Mouse (Mus musculus) midbrain, embryonic 11.5 days (tissue): ENCODE measurements at regions not wholly inside any gene's neighbourhood (a gene's known extent, or its start where the extent isn't known, plus 50 kb on each side); places are given as distances from the start of the nearest gene placed in this dataset.

Experiments used
- ATAC-seq: fragments of 200-750 bp; cut with Nextera tagmentation; 2 replicates; pipeline ENCODE4 v1.8.0; 2017; ENCODE audit warnings: moderate TSS enrichment, moderate library complexity; ENCODE audit not compliant: low FRiP score
- DNase-seq: peaks from one replicate; pipeline ENCODE4 v3.0.0; 2015; ENCODE audit warnings: low spot score; ENCODE audit errors: missing footprints
- H3K27ac ChIP-seq: fragments of 300-500 bp; sonication (generic); 2 replicates; pipeline ENCODE4 v1.5.1; 2014; ENCODE audit warnings: low read depth, low read length
- H3K27me3 ChIP-seq: fragments of 300-500 bp; sonication (generic); 2 replicates; pipeline ENCODE4 v1.6.1; 2014; ENCODE audit warnings: mild to moderate bottlenecking, low read length, moderate library complexity, mixed read lengths; ENCODE audit not compliant: control insufficient read depth, insufficient read depth
- H3K36me3 ChIP-seq: fragments of 300-500 bp; sonication (generic); 2 replicates; pipeline ENCODE4 v1.6.1; 2014; ENCODE audit warnings: mild to moderate bottlenecking, low read length, moderate library complexity, mixed read lengths; ENCODE audit not compliant: control insufficient read depth, insufficient read depth
- H3K4me1 ChIP-seq: fragments of 300-500 bp; sonication (generic); 2 replicates; pipeline ENCODE4 v1.6.1; 2014; ENCODE audit warnings: low read length; ENCODE audit not compliant: control insufficient read depth, insufficient read depth
- H3K4me2 ChIP-seq: fragments of 300-500 bp; sonication (generic); 2 replicates; pipeline ENCODE4 v1.6.1; 2014; ENCODE audit warnings: mild to moderate bottlenecking, moderate library complexity
- H3K4me3 ChIP-seq: fragments of 300-500 bp; sonication (generic); 2 replicates; pipeline ENCODE4 v1.5.1; 2014; ENCODE audit warnings: low read depth, low read length
- H3K9ac ChIP-seq: fragments of 300-500 bp; sonication (generic); 2 replicates; pipeline ENCODE4 v1.6.1; 2014; ENCODE audit warnings: low read length
- H3K9me3 ChIP-seq: fragments of 300-500 bp; sonication (generic); 2 replicates; pipeline ENCODE4 v1.6.1; 2016; ENCODE audit warnings: low read length; ENCODE audit not compliant: control insufficient read depth
- WGBS: fragments of 180-500 bp; shearing (Covaris S2); extraction: QIAGEN DNeasy Blood & Tissue Kit; methylation state at CpG from one replicate; pipeline ENCODE4 v1.1.7; 2014; 5-methylcytosine and 5-hydroxymethylcytosine counted together

GRCm38 (mm10) chr3:52744334-52744733 is 272.7 kb downstream of the Cog6 start:
- no peak for ATAC-seq
- peak; percentile 23 for DNase-seq

GRCm38 (mm10) chr3:52740466-52741026 is 276.5 kb downstream of the Cog6 start:
- Histone ChIP-seq H3K9ac (no peak overlapping the region), H3K27me3 (no peaks in the 10 kb centered on the region), H3K36me3 (no peaks in the 10 kb centered on the region), H3K4me3 (no peak overlapping the region), H3K4me1 (no peaks in the 10 kb centered on the region), H3K27ac (no peak overlapping the region), H3K4me2 (no peak overlapping the region), H3K9me3 (no peaks in the 10 kb centered on the region)
- DNase-seq (peak; percentile 75), ATAC-seq (peak; percentile 19; the same call in 1 of the 2 replicates)
- WGBS, result 76% methylated on average over 9 of the region's 9 CpGs

More at GRCm38 (mm10) chr3:52744334-52744733, 272.7 kb downstream of the Cog6 start:
- Histone ChIP-seq H3K27me3 (no peaks in the 10 kb centered on the region), H3K36me3 (no peaks in the 10 kb centered on the region), H3K27ac (no peak overlapping the region), H3K4me1 (no peaks in the 10 kb centered on the region), H3K9me3 (no peaks in the 10 kb centered on the region), H3K9ac (no peak overlapping the region), H3K4me2 (no peak overlapping the region), H3K4me3 (no peak overlapping the region)
- 88% methylated on average over 8 of the region's 8 CpGs for WGBS

GRCm38 (mm10) chr3:52739526-52739925 is 277.5 kb downstream of the Cog6 start:
- 86% methylated on average over 4 of the region's 4 CpGs for WGBS
- H3K27me3 ChIP-seq, result no peaks in the 10 kb centered on the region

GRCm38 (mm10) chr3:52738386-52738785 is 278.7 kb downstream of the Cog6 start:
- ATAC-seq (no peak), DNase-seq (peak; percentile 35)
- Histone ChIP-seq H3K4me2 (no peak overlapping the region), H3K36me3 (no peaks in the 10 kb centered on the region), H3K4me1 (no peaks in the 10 kb centered on the region), H3K9me3 (no peaks in the 10 kb centered on the region), H3K9ac (no peak overlapping the region), H3K4me3 (no peak overlapping the region), H3K27me3 (no peaks in the 10 kb centered on the region), H3K27ac (no peak overlapping the region)
- WGBS, result 61% methylated on average over 5 of the region's 5 CpGs

More at GRCm38 (mm10) chr3:52739526-52739925, 277.5 kb downstream of the Cog6 start:
- no peak overlapping the region for H3K9ac ChIP-seq
- H3K4me2 ChIP-seq, result no peak overlapping the region
- H3K27ac ChIP-seq, result no peak overlapping the region
- no peaks in the 10 kb centered on the region for H3K4me1 ChIP-seq
- H3K9me3 ChIP-seq, result no peaks in the 10 kb centered on the region
- H3K36me3 ChIP-seq, result no peaks in the 10 kb centered on the region
- no peak for ATAC-seq
- no peak overlapping the region for H3K4me3 ChIP-seq
- DNase-seq, result no peak

DNA sequence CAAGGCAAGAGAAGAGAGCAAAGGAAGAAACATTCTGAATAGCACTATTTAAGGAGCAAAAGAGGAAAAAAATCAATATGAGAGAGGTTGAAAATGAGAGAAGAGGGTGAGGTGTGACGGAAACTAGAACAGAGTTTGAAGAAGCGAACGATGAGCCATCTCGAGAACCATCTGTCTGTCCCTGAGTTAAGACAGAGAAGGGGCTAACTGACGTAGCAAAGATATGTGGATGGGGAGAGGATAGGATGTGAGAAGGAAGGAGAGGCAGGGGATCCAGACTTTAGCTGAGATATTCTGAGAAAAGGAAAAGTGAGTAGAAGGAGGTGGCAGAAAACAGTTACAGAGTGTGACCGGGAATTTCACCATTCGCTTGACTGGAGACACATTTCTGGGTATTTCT is 281.1 kb downstream of the Cog6 start:
- Histone ChIP-seq H3K27me3 (no peaks in the 10 kb centered on the region), H3K36me3 (no peaks in the 10 kb centered on the region), H3K4me2 (no peak overlapping the region), H3K4me3 (no peak overlapping the region), H3K4me1 (no peaks in the 10 kb centered on the region), H3K9me3 (no peaks in the 10 kb centered on the region), H3K27ac (no peak overlapping the region), H3K9ac (no peak overlapping the region)
- no peak for DNase-seq
- no peak for ATAC-seq
- WGBS, result 96% methylated on average over 7 of the region's 7 CpGs

DNA sequence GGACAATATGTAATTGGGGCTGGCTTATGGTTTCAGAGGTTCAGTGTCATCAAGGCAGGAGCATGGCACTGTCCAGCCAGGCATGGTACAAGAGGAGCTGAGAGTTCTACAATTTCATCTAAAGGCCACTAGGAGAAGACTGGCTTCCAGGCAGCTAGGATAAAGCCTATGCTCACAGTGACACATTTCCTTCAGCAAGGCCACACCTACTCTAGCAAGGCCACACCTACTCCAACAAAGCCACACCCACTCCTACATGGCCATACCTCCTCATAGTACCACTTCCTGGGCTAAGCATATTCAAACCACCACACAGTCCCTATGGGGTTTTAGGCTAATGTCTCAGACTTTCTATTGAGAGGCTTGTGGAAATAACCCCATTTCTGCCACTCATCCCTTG is 285.1 kb downstream of the Cog6 start:
- no peak overlapping the region for H3K27ac ChIP-seq
- no peak overlapping the region for H3K4me3 ChIP-seq
- no peak for ATAC-seq
- no peaks in the 10 kb centered on the region for H3K36me3 ChIP-seq
- H3K27me3 ChIP-seq, result no peaks in the 10 kb centered on the region
- no peak for DNase-seq
- H3K9ac ChIP-seq, result no peak overlapping the region
- no peak overlapping the region for H3K4me2 ChIP-seq
- no peaks in the 10 kb centered on the region for H3K9me3 ChIP-seq
- no peaks in the 10 kb centered on the region for H3K4me1 ChIP-seq

- Histone ChIP-seq H3K4me3 (no peak overlapping the region), H3K4me2 (no peak overlapping the region), H3K9me3 (no peaks in the 10 kb centered on the region), H3K4me1 (no peaks in the 10 kb centered on the region), H3K9ac (no peak overlapping the region), H3K27me3 (no peaks in the 10 kb centered on the region), H3K27ac (no peak overlapping the region), H3K36me3 (no peaks in the 10 kb centered on the region)
- DNase-seq (no peak), ATAC-seq (no peak)
- 87% methylated on average over 3 of the region's 3 CpGs for WGBS
Measured at GRCm38 (mm10) chr3:52731491-52731890, 285.5 kb downstream of the Cog6 start.

- Histone ChIP-seq H3K9me3 (no peaks in the 10 kb centered on the region), H3K4me1 (no peaks in the 10 kb centered on the region), H3K27me3 (no peaks in the 10 kb centered on the region), H3K27ac (no peak overlapping the region), H3K36me3 (no peaks in the 10 kb centered on the region), H3K4me2 (no peak overlapping the region), H3K4me3 (no peak overlapping the region), H3K9ac (no peak overlapping the region)
- DNase-seq, result no peak
- 79% methylated on average over 3 of the region's 3 CpGs for WGBS
- no peak for ATAC-seq
Measured at GRCm38 (mm10) chr3:52729731-52730130, 287.3 kb downstream of the Cog6 start.

DNA sequence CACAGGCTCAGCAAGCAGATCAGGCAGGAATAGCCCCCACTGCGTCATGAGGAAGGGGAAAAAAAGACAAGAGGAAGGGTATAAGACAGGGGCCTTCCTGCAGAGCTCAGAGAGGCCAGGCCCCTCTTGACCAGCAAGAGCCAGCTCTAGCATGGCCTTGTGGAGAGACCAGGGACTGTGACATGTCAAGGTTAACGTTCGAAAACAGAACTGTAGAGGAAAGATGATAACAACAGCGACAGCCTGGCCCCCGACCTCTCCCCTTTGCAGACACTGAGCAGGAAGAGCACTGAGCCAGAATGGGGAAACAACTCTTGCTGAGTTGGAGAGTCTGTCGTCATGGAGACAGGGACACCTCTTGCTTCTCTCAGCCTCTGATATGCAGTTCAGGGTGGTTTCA is 288.2 kb downstream of the Cog6 start:
- Histone ChIP-seq H3K9ac (no peak overlapping the region), H3K4me1 (no peaks in the 10 kb centered on the region), H3K36me3 (no peaks in the 10 kb centered on the region), H3K27me3 (no peaks in the 10 kb centered on the region), H3K4me2 (no peak overlapping the region), H3K9me3 (no peaks in the 10 kb centered on the region), H3K27ac (no peak overlapping the region), H3K4me3 (no peak overlapping the region)
- ATAC-seq (no peak), DNase-seq (no peak)
- 71% methylated on average over 6 of the region's 6 CpGs for WGBS
